Mouse (Mus musculus) spleen, postnatal 4 days (tissue): Measurements from ENCODE around the gene Mrpl24.

Source experiments
- DNase-seq, 2 experiments: peaks; one replicate each; pipeline ENCODE4 v3.0.0; 2022; ENCODE audit warnings: low spot score in 2 of 2

The Mrpl24 gene

DNA sequence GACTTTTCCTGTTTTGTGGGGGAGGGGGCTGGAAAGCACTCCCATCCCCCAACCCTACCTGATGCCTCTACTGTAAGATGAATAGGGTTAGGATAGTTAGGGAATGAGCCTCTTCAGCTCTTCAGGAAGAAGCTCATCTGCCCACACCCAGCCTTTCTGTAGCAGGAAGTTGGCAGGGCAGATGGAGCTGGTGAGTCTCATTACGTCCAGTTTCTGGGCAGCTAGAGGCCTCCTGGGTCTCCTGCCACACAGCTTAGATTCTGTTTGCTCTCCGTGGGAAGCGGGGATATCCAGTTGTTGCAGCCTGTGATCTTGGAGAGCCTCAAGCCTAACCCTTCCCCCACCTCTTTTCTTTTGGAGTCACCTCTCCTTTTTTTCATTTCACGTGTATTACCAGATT lies 9.4 kb upstream of the Mrpl24 start:
- no peak for DNase-seq

DNA sequence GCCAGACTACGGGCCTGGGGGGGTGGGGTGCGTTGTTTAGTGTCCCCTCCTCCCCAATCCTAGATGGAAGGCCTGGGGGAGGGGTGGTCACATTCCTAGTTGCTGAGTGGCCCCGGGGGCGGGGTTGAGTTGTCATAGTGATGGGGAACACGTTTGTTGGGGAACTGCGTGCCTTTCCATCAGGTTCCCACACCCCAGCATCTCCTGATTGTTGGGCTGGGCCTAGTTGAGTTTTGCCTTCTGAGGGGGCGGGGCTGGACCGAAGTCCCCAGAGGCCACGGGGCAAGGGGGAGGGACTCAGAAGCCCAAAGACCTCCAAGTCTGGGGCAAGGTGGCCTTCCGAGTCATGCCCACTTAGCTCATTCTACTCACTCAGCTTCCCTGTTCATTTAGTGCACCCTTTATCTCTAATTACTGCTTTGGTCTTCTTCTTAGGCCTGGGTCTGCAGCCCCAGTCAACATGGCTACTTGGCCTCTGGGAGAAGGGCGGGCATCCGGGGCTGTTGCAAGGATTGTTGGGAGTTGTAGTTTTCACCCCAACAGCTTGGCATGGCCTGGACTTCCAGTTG lies 8.6 kb upstream of the Mrpl24 start:
- peak; percentile 50 to 75 for DNase-seq

GRCm38 (mm10) chr3:87913491-87913890 lies 5.8 kb upstream of the Mrpl24 start:
- no peak for DNase-seq

GRCm38 (mm10) chr3:87913891-87914290 lies 5.4 kb upstream of the Mrpl24 start:
- DNase-seq: no peak

- no peak for DNase-seq
Measured at GRCm38 (mm10) chr3:87916990-87917389, 2.3 kb upstream of the Mrpl24 start.

- DNase-seq: no peak
Measured at GRCm38 (mm10) chr3:87918551-87918950, 755 bp upstream of the Mrpl24 start.

DNA sequence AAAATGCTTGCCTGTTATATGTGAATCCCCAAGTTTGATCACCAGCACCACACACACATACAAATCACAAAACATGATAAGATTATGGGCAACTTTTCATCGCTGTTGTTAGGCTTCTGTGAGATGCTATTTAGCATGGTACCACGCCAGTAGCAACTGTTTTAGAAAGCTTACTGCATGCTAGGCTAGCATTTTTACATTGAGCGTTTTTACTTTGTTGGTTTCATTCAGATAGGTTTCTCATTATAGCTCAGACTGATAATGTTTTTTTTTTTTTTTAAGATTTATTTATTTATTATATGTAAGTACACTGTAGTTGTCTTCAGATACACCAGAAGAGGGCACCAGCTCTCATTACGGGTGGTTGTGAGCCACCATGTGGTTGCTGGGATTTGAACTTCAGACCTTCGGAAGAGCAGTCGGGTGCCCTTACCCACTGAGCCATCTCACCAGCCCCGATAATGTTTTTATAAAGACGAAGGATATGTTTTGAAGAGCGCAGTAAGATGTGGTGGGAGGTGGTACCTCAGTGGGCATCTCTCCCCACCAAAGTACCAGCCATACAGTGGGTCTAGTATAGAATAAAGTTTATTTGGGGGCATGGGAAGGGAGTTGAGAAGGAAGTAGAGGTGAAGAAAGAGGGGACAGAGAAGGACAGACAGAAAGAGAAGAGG lies 1.1 kb downstream of the Mrpl24 start:
- no peak for DNase-seq

GRCm38 (mm10) chr3:87924996-87925395 lies 5.7 kb downstream of the Mrpl24 start:
- no peak for DNase-seq

GRCm38 (mm10) chr3:87927452-87927851 lies 8.1 kb downstream of the Mrpl24 start:
- no peak for DNase-seq

DNA sequence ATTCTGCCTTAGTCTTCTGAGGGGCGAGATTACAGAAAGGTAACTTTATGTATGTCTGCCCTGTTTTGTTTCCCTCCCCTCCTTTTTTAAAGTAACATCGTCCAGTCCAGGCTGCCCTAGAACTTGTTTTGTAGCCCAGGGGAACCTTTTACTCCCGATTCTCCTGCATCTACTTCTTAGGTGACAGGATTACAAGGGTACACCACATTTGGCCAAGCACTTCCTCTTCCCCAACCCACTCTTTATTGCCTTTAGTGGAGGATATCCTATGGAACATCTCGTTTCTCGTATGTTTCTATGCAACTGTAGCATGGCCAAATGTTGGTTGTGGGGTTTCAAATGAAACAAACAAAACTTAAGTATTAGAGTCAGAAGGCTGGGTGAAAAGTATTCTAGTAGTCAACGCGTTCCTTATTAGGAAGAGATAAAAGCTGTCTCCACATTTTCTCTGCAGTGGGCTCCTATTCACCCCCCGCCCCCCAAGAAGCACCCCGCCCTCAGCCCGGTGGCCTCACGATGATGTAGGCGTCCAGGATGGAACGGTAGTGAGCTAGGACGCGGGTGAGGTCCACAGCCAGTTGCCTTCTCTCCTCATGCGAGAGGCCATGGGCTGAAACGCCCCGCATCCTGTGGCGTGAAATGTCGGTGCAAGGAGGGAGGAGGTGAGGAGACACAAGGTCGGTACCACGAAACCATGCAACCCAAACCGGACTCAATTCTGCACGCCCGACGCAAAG lies 10.2 kb downstream of the Mrpl24 start:
- DNase-seq: no peak

- DNase-seq: peak; percentile 91 to 95
Measured at GRCm38 (mm10) chr3:87930078-87930795, 10.9 kb downstream of the Mrpl24 start, which contains the start of the genes Isg20l2 and Rrnad1. TSS of gene Isg20l2 (plus strand) at chr3:87930314. TSS of gene Rrnad1 (minus strand) at chr3:87930717.

- no peak for DNase-seq
Measured at GRCm38 (mm10) chr3:87934026-87934425, 14.7 kb downstream of the Mrpl24 start.

DNA sequence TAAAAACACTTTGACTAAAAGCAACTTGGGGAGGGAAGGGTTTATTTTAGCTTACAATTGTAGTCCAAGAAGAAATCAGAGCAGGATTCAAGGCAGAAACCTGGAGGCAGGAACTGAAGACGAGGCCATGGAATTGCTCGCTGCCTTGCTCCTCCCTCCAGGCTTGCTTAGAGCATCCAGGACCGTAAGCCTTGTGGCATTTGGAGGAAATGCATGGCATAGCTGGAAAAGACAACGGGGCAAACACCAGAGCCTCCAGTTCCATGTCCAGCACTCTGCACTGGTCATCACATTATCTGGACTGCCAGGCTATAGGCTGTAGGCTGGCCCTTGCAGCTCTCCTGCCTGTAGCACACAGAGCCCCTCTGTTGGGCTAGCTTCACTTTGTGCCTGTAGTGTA lies 15.2 kb downstream of the Mrpl24 start:
- DNase-seq: no peak

- DNase-seq: no peak
Measured at GRCm38 (mm10) chr3:87935201-87935600, 15.9 kb downstream of the Mrpl24 start.

- DNase-seq: peak; percentile 72 to 90
Measured at GRCm38 (mm10) chr3:87935776-87936175, 16.5 kb downstream of the Mrpl24 start.

- no peak for DNase-seq
Measured at GRCm38 (mm10) chr3:87940611-87941010, 21.3 kb downstream of the Mrpl24 start.

- DNase-seq: no peak
Measured at GRCm38 (mm10) chr3:87942471-87942870, 23.2 kb downstream of the Mrpl24 start.

DNA sequence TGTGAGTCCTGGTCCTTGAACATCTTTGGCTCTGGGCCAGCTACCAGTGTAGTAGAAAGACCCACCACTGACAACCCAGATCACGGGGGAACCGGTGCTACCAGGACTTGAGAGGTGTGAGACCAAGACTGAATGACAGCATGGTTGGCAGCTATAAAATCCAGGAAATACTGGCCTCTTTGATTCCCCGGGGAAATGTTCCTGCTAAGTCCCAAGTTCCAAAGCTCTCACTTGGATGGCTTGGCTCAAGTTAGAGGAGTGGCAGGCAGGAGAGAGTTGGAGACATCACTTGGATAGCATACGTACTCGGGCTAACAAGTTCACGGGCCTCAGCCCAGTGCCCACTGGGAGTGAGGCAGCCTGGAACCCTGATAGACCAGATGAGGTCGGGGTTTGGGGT lies 24.3 kb downstream of the Mrpl24 start:
- DNase-seq: no peak

DNA sequence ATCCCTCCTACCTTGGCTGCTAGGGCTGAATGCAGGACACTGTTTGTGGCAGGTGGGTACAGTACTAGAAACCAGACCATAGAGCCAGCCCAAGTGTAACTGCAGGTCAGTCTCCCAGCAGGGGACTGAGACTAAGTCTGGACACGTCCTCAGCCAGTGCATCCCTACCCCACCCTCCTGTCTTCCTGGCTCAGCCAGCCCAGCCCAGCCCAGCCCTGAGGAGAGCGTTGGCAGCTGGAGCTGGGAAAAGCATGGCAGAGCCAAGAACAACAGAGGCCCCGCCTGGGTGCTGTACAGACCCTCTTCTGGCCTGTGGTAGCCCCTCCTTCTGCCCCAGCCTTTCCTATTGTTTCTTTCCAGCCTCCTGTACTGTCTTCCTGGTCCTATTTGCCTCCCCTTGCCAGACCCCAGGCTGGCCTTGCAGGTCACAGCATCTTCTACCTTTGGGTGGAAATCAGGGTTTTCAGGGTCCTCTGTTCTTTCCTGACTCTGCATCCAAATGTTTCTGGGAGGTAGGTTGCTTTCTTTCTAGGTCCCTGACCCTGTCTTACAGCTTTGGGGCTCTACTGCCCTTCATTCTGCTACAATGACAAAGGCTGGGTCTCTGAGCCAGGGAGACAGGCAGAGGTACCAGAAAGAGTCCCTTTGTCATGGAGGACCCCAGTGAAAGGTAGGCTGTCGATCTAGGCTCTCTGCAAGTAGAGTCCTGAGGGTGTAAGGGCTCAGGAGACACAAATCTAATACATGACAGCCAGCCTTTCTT lies 25.7 kb downstream of the Mrpl24 start:
- DNase-seq: no peak

DNA sequence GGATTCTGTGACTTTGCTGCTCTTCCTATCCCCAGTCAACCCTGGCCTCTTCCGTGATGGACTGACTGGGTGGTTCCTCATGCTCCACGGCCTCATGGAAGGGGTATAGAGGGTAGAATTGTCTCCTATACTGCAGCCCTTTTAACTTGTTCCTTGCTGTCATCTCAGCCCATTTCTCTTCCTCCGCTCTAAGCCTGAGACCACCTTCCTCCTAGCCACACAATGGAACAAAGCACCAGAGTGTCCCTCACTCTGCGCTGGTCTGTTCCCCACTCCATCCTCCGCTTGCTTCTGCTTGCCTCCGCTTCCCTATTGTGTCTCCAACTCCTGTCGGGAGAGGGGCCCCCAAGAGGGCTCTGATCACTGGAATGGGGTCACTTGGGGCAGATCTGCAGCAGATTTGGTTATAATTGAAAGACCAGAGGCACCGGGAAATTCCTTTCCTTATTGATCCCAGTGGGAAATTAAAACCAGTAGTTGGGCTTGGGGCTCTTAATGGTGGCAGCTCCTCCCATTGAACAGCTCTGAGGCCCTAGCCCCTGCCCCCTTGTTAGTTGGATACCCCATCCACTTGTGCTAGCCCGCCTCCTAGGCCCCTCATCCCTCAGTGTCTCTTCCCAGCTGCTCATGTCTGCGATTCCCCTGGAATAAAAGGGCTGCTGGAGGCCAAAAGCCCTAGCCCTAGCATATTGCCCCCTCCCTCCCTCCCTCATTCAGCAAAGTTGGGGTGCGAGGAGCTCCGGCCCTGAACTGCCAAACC lies 26.7 kb downstream of the Mrpl24 start:
- DNase-seq: no peak

DNA sequence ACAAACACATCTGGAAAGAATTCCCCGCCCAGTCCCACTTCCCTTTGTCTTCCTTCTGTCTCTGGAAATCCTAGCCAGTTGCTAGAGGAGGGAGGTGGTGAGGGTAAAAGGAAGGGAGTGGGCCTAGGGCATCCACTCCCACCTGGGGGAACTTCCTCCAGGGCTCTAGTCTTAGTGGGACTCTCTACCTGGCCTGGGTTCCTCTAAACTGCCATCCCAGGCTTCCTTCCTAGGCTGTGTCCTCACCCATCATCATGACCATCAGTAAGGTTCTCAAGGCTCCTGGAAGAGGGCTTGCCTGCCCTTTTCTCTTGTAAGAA lies 27.2 kb downstream of the Mrpl24 start:
- DNase-seq: no peak
